Mouse (Mus musculus): ENCODE measurements around the gene Fam133b.

Gene Fam133b

GRCm38 (mm10) chr5:3543629-3544479, at the start of gene Fam133b:
TSS of gene Fam133b (plus strand) at chr5:3543833.
- DNase-seq (ENCODE audit: low spot score in 2 of 2): peak; percentile 97 to 100

- no peak for DNase-seq (ENCODE audit: low spot score in 2 of 2)
Measured at GRCm38 (mm10) chr5:3493968-3494367, 49.7 kb upstream of the Fam133b start.

- DNase-seq (ENCODE audit: low spot score in 2 of 2): no peak
Measured at GRCm38 (mm10) chr5:3494452-3495187, 49.0 kb upstream of the Fam133b start.

GRCm38 (mm10) chr5:3497505-3497925, 46.1 kb upstream of the Fam133b start:
- DNase-seq (ENCODE audit: low spot score in 2 of 2): no peak

GRCm38 (mm10) chr5:3500298-3500697, 43.3 kb upstream of the Fam133b start:
- DNase-seq (ENCODE audit: low spot score in 2 of 2): no peak

- no peak for DNase-seq (ENCODE audit: low spot score in 2 of 2)
Measured at GRCm38 (mm10) chr5:3500957-3501563, 42.6 kb upstream of the Fam133b start.

- DNase-seq (ENCODE audit: low spot score in 2 of 2): no peak
Measured at GRCm38 (mm10) chr5:3501564-3502001, 42.0 kb upstream of the Fam133b start.

DNA sequence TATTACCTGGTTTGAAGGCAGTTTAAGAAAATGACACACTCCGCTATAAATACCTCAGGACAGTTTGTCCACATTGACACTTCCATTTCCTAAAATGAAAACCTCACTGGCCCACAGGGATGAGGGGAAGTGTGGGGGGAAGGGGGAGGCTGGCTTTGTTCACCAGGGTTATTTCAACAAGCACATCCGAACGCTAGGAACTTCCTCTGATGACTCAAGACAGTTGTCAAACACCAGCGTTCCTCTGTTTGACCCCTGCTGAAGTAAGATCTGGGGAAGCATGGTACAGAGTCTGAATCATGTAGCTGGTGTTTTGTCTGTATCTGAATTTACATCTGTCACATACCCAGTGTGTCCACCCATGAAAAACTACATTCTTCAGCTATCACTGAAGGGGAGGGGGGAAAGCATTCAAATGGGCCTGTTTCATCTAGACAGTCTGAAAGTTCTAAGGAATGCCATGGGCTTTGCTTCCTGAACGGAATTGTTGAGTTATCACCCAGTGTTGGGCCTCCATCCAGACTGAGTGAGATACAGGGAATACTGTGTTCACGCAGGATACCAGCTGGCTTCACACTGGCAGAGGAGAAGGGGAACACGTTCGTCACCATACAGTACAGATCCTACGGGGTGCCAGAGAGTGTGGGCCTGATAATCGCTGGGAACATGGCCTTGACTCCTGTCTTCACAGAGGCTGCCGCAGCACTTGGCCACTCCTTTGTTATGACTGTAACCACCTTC, 40.9 kb upstream of the Fam133b start:
- DNase-seq (ENCODE audit: low spot score in 2 of 2): peak in 1 of 2 experiments; percentile 46

DNA sequence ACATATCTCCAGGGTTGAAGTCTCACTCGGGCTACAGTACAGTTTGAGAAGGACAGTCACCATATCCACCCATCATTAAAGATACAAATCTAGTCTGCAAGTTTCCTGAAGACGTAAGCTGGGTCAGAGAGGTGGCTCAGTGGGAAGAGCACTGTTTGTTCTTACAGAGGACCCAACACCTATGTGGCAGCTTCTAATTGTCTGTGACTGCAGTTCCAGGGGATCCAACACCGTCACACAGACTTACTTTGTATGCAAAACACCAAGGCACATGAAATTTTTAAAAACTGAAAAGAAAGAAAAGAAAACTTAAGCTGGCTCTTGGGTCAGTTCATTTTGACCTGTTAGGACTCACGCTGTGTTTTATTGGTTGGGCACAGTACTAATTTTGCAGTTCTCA, 40.3 kb upstream of the Fam133b start:
- no peak for DNase-seq (ENCODE audit: low spot score in 2 of 2)

- DNase-seq (ENCODE audit: low spot score in 2 of 2): no peak
Measured at GRCm38 (mm10) chr5:3503836-3504323, 39.8 kb upstream of the Fam133b start.

- no peak for DNase-seq (ENCODE audit: low spot score in 2 of 2)
Measured at GRCm38 (mm10) chr5:3504453-3504852, 39.2 kb upstream of the Fam133b start.

GRCm38 (mm10) chr5:3505553-3505952, 38.1 kb upstream of the Fam133b start:
- no peak for DNase-seq (ENCODE audit: low spot score in 2 of 2)

- DNase-seq (ENCODE audit: low spot score in 2 of 2): no peak
Measured at GRCm38 (mm10) chr5:3508480-3509381, 34.9 kb upstream of the Fam133b start.

GRCm38 (mm10) chr5:3509503-3509902, 34.1 kb upstream of the Fam133b start:
- DNase-seq (ENCODE audit: low spot score in 2 of 2): no peak

DNA sequence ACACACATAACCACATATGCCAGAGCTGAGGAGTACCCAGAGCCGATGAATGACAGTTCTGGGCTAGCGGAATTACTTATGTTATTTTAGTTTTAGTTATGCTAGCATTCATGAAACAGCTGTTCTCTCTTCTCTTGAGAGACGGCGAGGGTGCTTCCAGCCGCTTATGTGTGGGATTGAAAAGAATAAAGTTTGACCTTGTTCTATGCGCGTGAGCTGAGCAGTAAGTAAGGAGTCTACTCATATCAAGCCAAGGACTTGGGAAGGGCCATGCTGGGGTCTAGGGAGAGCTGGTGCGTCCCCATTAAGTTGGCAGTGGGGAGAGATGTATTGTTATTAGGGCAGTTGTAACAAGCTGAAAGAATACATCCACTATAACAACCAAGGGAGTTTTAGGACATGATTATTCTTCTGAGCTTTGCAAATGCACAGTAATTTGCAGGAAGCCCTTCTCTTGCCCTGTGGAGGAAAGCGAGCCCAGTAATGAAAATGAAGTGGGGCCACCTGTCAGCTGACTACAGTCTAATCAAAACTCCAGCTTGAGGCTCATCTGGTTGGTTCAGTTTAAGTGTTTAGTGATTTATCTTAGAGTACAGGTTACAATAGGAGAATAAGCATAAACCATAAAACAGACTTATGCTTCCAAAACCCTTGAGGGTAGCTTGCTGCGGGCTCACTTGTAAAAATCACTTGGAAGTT, 32.4 kb upstream of the Fam133b start:
- no peak for DNase-seq (ENCODE audit: low spot score in 2 of 2)

GRCm38 (mm10) chr5:3512584-3512983, 31.0 kb upstream of the Fam133b start:
- DNase-seq (ENCODE audit: low spot score in 2 of 2): no peak

- no peak for DNase-seq (ENCODE audit: low spot score in 2 of 2)
Measured at GRCm38 (mm10) chr5:3514901-3515311, 28.7 kb upstream of the Fam133b start.

GRCm38 (mm10) chr5:3515477-3515876, 28.2 kb upstream of the Fam133b start:
- no peak for DNase-seq (ENCODE audit: low spot score in 2 of 2)

DNA sequence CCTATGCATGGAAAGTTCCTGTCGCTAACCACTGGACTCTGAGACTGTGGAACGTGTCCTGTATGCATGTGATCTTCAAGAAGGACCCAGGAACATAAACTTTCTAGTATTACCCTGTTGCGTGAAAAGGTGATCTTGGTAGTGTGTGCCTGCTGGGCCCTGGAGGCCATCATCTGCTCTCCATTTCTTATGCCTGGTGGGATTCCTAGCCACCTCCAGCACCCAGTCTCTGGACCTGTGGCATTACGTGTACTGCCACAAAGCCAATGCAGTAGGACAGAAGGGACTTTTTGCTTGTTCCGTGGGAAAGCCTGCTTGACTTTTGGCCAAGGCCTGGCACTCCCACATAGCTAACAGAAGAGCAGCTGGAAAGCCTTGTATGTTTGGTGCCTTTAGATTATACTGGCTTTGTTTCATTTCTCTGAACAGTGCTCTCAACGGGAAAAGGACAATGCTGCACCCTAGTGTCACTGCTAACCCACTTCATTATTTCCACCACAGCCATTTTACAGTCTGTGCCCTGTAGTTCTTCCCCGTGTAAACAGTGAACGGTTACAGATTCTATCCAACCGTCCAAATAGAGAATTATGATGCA, 27.1 kb upstream of the Fam133b start:
- DNase-seq (ENCODE audit: low spot score in 2 of 2): no peak

Measured in spleen, postnatal 4 days (tissue).